Mouse (Mus musculus): Measurements from ENCODE around the gene Selenow.
A peak's percentile ranks its signal among the peaks of the same experiment; 100 is the strongest.

The Selenow gene

DNA sequence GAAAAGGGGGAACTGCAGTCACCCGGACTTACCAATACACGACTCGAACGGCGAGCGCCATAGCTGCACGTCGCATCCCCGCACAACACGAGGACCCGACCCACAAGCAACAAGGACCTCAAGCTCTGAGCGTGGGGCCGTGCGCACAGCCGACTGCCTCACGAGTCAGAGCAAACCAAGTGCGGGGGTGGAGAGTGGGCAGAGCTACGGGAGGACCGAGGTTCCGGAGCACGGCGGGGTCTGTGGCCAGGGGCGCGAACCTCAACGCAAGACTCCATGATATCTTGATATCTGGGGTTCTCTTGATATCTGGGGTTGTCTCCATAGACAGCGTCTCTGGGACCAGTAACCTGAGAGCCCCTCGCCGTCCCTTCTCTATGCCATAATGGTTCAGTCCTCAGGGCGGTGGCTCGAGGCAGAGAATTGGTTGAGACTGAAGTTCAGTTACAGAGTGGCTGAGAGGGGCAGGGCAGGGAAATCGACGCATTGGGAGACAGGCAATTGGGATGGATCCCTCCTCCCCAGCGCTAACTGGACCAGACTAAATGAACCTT lies at the start of gene Selenow:
TSS of gene Selenow (minus strand) at position 183 of the 554 bp plus-strand sequence.
- peak; percentile 62 for DNase-seq (ENCODE audit: low spot score)

DNA sequence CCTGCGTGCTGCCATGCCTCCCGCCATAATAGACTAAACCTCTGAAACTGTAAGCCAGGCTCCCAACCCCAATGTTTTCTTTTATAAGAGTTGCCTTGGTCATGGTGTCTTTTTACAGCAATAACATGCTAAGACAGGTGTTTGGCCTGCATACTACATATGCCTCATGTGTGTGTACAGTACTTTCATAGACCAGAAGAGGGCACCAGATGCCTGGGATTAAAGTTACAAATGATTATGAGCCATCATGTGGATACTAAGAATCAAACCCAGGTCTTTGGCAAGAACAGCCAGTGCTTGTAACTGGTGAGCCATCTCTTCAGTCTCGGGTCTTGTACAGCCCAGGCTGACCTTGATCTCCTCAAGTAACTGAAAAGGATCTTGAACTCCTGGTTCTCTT lies 47.5 kb upstream of the Selenow start:
- no peak for DNase-seq (ENCODE audit: low spot score)

DNA sequence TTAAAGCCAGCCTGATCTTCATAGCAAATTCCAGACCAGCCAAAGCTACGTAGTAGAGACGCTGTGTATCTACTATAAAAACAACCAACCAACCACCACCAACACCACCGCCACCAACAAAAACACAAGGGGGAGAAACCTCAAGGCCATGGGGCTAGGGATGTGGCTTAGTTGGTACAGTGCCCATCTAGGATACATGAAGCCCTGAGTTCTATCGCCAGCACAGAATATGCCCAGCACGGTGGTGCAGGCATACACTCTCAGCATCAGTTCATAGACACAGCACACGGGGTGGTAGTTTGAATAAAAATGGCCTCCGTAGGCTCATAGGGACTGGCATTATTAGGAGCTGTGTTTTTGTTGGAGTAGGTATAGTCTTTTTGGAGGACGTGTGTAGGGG lies 46.1 kb upstream of the Selenow start:
- no peak for DNase-seq (ENCODE audit: low spot score)

DNA sequence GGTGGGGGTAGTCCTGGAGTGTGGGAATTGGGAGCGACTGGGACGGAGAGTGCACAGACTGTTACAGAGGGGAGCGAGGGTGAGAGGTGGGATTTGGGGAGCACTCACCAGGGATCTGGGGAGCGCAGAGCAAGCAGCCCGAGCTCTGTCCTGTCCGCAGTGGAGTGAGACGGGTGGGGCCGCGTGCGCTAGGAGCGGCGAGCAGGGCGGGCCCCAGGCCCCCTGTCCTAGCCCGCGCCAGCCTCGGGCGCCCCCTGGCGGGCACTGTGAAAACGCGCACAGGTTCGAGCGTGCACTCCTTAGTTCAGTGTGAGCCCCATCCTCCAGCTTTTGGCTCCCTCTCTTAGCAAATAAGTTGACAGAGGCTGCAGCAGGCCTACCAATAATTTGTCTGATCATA lies 45.1 kb upstream of the Selenow start, which contains the start of gene Ehd2:
TSS of gene Ehd2 (minus strand) at position 256 of the 400 bp plus-strand sequence.
- peak; percentile 50 for DNase-seq (ENCODE audit: low spot score)

DNA sequence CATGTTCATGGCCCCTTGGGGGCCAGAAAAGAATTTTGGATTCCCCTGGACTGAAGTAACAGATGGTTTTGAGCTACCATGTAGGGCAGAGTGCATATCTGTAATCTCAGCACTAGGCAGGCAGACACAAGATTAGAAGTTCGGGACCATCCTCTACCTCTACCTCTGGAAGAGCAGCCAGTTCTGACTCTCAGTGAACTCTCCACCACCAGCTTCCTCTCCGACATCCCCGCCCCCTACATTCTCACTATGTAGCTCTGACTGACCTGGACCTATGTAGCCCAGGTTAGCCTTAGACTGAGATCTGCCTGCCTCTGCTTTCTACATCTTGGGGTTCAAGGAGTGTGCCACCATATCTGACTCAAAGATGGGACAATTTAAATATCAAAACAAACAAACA lies 44.3 kb upstream of the Selenow start:
- DNase-seq (ENCODE audit: low spot score) = no peak

DNA sequence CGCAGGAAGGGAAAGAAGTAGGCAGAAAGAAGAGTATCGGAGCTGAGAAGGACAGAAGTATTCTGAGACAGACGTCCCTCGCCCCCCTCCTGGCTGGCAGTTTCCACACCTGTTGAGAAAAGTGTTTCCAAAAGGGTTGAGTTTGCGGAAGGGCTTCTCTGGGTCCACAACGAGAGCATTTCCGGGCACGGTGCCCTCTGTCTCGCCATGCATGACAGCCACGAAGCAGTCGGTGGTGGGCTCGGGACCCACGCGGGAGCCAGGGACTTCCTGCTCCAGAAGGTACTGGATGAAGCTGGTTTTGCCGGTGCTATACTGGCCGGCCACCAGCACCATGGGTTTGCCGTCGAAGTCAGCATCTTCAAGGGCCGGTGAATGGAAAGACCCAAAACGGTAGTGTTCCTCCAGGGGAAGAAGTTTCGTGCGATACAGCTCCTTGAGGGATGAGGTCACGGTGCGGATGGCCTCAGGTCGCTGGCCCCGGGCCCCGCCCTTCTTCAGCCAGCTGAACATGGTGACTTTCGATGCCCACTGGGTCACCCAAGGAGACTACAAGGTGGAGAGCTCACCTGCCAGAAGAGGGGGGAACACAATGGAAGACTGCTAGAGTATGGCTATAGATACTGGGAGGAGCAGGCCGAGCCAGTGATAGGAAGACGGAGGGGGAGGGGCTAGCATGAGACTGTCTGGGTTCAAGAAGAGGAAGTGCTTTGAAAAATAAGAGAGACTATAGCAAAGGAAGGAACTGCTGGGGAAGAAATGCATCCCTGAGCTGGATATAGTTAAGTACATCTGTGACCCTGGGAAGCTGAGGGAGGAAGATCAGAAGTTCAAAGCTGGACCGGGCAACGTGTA lies 41.8 kb upstream of the Selenow start:
- DNase-seq (ENCODE audit: low spot score) = no peak

DNA sequence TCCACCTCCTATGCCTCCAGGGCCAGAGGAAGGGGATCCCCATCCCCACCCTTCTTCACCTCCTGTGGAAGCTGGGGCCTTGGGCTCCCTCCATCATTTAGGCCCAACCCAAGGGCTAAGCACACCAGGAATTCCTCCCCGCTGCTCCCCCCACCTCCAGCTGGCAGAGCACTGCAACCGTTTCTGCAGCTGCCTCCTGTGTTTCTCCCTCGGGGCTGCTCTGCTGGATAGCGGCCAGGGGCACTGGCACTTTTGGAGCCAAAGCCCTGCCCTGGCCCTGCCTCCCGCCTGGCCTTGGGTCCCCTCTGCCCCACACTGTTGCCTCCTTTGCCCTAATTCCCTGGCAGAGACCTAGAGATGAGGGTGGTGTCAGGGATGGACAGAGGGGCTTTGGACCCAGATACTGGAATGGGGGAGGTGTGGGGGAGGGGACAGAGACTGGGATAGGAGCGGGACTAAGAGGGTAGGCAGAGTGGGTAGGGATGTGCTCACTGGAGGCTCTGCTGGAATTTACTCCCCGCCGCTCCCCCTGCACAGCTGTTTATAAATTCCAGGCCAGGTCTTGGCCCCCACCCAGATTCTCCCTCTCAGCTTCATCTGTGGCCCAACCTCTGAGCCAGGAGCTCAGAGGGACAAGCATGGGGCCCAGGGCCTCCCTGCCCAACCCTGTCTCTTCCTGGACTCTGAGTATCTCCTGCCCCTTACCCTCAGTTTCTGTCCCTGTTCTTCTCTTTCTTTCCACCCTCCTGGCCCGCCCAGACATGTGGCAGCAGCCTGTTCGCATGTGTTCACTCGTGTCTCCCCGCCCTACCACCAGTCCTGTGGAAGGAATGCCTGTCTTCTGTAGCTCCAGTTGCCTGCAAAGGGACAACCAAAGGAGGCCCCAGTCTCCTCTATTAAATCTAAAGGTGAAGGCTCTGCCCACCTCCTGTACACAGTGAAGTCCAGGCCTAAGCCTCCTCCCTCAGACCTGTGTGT lies 40.4 kb upstream of the Selenow start:
- peak; percentile 49 for DNase-seq (ENCODE audit: low spot score)

DNA sequence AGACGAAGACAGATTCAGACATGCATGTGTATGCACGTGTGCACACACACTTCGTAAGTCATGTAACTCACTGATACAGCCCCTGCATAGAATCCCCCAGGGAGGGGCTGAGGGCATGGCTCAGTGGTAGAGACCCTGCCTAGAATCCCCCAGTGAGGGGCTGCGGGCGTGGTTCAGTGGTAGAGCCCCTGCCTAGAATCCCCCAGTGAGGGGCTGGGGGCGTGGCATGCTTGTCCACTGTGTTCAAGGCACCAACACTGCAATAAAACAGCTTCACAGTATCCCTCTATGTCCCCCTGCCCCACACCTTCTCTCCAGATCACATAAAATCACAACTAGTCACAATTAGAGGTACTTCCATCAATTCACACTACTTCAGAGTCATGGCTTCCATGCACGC lies 39.6 kb upstream of the Selenow start:
- no peak for DNase-seq (ENCODE audit: low spot score)

DNA sequence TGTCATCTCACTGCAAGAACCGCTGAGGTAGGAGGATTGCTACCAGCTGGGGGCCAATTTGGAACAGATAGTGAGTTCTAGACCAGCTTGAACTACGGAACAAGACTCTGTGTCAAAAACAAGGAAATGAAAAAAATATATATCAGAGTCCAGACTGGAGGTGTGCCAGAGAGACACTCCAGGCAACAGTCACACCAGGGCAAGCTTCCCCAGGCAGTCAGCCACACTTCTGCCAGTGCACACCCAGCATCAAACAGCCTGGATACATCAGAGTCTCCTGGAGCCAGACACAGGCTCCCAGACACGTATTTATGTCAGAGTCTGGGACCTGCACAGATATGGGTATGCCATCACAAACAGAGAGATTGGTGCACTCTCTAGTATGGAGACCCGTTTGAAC lies 39.0 kb upstream of the Selenow start:
- no peak for DNase-seq (ENCODE audit: low spot score)

DNA sequence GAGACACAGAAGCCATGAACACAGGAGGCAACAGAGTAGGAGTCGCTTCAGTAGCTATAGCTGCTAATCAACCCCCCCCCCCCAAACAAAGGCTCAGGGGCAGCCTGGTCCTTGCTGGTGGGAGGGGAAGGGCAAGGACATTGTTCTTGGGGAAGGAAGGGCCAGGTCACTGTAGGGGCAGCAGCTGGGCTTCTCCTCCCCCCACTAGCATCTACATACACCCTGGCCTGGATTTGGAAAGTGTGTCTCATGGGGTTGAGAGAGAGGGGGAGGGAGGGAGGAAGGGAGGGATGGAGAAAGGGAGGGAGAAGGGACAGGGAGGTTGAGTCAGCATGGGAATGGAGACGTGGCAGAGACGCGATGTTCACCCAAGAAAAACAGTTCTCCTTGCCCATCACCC lies 38.5 kb upstream of the Selenow start:
- DNase-seq (ENCODE audit: low spot score) = no peak

DNA sequence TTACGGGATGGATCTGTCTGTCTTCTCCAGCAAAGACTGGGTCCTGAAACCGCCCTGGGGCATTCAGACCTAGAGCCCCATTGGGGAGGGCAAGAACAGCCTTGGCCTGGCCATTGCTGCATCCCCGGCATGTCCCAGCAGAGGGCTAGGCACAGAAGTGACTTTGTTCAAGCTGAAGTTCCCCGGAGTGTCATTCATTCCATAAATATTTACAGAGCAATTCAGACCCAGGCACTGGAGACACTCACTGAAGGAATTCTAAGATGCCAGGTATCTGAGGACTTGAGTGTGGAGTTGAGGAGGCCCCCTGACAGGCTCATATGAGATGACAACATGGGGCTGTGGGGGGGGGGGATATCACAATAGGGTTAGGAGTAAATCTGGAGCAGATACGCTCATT lies 33.9 kb upstream of the Selenow start:
- DNase-seq (ENCODE audit: low spot score) = no peak

DNA sequence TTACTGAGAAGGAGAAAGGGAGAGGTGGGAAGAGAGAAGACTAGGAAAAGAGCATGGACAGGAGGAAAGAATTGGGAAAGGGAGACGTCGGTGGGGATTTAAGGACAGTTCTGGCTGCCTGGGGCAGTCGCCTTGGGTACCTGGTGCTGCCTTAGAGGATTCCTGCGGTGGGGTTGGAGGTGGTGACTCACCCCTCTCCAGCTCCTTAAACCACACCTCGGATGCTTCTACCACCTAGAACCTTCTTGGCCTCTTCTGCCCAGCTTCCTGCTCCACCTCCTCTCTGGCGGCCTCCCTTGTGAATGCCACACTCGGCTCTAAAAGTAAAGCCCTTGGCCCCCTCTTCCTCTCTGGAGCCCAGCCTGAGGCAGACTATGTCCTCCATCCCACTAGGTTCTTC lies 33.3 kb upstream of the Selenow start:
- DNase-seq (ENCODE audit: low spot score) = no peak

DNA sequence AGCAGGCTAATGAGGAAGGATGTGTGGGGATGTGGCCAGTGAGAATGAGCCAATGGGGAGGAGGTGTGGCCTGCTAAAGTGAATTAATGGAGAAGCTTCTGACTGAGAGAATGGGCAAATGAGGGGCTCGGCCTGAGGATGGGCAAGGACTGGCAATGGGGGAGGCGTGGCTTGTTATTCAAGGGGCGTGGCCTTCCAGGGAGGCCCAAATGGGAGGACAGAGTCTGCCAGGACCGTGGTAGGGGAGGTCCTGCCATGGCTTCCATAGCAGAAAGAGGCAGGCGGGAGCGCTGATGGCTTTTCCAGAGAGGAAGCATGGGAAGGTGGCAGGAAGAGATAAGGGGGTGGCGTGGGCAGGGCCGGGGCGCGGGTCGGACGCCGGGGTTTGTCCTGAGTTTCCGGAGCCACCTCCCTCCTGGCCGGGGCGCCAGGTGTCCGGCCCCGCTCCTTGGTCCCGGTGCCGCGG lies 32.8 kb upstream of the Selenow start:
- no peak for DNase-seq (ENCODE audit: low spot score)

DNA sequence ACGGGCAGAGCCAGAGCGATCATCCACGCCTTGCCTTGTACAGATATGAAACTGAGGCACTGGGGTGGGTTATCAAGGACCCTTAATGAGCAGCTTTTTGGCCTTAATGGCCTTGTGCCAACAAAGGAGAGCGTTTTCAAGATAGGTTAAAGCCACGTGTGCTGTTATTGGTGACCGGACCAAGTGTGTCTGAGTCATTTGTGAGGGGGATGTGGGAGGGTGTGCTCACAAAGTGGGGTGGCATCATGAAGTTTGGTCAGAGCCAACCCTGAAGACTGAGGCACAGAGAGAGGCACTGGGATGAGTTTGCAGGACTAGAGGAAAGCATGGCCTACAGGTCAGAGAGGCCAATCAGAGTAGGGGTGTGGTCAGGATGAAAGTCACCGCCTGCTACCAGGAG lies 32.2 kb upstream of the Selenow start:
- no peak for DNase-seq (ENCODE audit: low spot score)

DNA sequence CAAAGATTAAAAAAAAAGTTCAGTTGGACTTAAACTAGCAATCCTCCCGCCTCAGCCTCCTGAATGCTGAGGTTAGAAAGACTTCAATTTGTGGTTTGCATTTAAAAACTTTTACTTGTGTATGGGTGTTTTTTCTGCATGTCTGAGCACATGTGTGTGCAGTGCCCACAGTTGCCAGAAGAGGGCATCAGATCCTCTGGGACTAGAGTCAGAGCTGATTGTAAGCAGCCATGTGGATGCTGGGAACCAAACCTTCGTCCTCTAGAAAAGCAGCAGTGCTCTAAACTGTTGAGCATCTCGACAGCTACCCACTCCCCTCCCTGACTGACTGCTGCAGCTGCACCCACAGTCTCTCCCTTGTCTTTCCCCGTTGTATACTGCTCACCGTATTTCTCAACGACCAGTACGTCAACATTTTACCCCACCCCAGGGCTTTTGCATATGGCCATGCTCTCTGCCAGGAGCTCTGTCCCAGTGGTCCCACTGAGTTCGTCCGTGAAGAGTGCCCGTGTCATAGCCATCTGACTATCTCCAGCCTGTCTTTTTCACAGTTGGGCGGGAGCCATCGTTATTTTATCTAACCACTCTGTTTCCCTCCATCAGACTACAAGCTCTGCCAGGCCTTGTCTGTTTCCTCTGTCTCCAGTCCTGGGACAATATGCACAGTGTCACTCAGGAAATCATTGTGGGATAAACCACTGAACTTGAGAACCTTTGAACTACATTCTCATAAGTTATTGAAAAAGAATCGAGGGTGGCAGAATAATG lies 31.3 kb upstream of the Selenow start:
- DNase-seq (ENCODE audit: low spot score) = no peak

DNA sequence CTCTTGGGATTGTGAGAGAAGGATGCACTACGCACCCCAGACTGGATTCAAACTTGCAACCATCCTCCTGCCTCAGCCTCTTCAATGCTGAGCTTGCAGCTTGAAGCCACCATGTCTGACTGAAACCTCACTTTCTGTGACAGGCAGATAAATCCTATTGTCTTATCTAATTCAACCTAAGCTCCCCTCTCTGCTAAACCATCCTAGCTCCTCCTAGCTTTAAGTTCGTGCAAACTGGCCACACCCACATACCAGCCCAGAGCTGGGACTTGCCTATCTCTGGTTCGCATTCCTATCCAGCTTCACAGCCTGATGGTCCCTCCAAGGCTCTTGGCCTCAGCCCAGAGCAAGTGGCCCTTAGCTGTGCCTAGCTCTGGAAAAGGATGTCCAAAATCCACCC lies 30.2 kb upstream of the Selenow start:
- DNase-seq (ENCODE audit: low spot score) = no peak

DNA sequence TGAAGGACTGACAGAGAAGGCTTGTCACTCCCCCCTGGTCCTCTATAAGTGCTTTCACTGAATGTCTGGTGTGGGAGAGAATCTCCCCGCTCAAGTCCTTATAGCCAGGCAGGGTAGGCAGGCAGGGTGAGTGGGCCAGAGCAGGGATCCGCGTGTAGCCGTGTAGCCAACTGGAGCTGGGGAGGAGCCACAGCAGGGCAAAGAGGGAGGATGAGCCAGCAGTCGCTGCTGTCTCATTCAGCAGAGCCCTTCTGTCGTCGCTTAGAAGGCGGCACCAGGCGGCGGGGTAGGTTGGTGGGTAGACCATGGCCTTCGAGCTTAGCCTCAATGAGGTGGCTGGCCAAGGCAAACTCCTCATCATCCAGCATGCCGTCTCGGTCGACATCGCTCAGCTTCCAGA lies 27.8 kb upstream of the Selenow start:
- no peak for DNase-seq (ENCODE audit: low spot score)

DNA sequence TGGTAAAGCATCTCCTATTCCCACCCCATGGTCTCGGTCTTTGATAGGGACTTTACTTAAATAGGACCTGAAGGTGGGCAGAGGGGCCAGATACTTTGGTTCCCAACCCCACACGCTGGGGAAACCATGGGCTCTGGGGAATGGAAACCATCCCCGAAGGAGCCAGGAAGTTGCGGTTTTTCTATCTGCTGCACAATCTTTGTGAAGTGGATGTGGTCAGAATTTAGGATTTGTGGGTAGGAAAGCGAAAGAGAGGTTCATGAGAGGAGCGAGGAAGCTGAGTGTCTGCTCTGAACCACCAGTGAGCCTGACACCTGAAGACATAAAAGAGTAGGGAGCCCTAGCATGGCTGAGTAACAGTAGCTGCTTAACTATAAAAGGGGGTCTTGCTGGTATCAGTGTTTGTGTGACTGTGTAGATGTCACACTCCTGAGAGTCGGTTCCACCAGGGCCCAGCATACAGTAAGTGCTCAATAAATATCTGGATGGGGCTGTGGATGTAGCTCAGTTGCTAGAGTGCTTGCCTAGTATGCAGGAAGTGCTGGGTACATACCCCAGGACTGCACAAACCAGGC lies 27.1 kb upstream of the Selenow start:
- DNase-seq (ENCODE audit: low spot score) = no peak

DNA sequence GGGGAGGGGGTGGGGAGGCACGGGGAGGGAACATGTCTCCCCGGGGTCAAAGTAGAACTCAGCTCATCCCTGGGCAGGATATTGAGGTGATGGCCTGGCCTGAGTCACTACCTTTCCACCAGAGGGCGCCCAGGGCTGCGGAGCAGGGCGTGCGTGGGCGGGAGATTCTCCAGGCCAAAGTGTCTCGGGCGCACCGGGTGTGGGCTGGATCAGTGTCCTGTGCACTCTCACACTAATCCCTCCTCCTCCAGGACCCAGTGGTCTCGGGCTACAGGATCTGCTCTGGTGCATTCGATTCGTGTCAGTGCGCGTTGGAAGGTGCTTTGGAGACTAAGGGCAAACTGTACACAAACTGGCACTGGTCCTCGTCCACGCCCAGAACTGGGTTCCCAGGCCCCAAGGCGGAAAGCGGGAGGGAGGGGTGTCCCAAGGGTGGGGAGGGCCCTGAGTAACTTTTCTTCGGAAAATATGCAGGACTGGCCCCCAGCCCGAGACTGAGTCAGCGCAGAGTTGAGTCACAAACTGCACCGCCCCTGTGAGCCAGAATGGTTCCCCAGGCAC lies 26.3 kb upstream of the Selenow start:
- peak; percentile 70 for DNase-seq (ENCODE audit: low spot score)

DNA sequence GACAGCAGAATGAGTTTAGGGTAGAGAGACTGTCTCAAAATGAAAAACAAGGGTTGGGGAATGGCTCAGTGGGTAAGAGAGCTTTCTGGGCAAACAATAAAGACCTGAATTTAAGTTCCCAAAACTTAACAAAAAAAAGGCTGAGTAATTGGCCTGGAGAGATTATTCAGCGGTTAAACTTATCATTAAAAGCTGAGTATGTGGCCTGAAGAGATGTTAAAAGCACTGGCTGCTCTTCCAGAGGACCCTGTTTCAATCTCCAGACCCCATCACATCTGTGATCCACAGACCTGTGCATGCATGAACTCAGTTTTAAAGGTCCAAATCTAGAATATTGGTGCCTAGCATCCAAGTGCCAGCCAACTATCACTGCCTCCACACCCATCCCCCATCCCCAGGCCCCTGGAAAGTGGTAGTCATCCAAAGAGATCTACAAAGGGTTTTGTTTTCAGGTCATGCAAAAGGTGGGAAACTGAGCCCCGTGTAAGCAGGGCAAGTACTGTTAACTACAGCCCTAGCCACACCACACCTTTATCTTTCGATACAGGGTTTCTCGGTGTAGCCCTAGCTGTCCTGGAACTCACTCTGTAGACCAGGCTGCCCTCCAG lies 25.6 kb upstream of the Selenow start:
- no peak for DNase-seq (ENCODE audit: low spot score)

Data from urinary bladder, postnatal 10 days (tissue).